Mouse (Mus musculus) neural tube, embryonic 12.5 days (tissue): ENCODE data around the gene Bbox1. TPM values are rescaled to one million over a fixed set of nuclear protein-coding genes. Genes with fewer than 3 reads are reported as not detected.
A peak's percentile ranks its signal among the peaks of the same experiment; 100 is the strongest.

Experiments used
- ATAC-seq: fragments of 200-750 bp; cut with Nextera tagmentation; 2 replicates; pipeline ENCODE4 v1.8.0; 2017; ENCODE audit warnings: low read depth, mild to moderate bottlenecking, moderate TSS enrichment, moderate library complexity; ENCODE audit not compliant: low FRiP score
- H3K27ac ChIP-seq: fragments of 300-500 bp; sonication (generic); 2 replicates; pipeline ENCODE4 v1.5.1; 2016
- H3K27me3 ChIP-seq: fragments of 300-500 bp; sonication (generic); replicated peaks from 2 replicates; pipeline ENCODE4 v1.6.1; 2016; ENCODE audit warnings: mild to moderate bottlenecking
- H3K36me3 ChIP-seq: fragments of 300-500 bp; sonication (generic); 2 replicates; pipeline ENCODE4 v1.6.1; 2016; ENCODE audit warnings: mild to moderate bottlenecking
- H3K4me1 ChIP-seq: fragments of 300-500 bp; sonication (generic); 2 replicates; pipeline ENCODE4 v1.6.1; 2016
- H3K4me2 ChIP-seq: fragments of 300-500 bp; sonication (generic); replicated peaks from 2 replicates; pipeline ENCODE4 v1.6.1; 2016; ENCODE audit warnings: mild to moderate bottlenecking
- H3K4me3 ChIP-seq: fragments of 300-500 bp; sonication (generic); 2 replicates; pipeline ENCODE4 v1.5.1; 2016
- H3K9ac ChIP-seq: fragments of 300-500 bp; sonication (generic); 2 replicates; pipeline ENCODE4 v1.6.1; 2016; ENCODE audit warnings: mild to moderate bottlenecking
- H3K9me3 ChIP-seq: fragments of 300-500 bp; sonication (generic); 2 replicates; pipeline ENCODE4 v1.6.1; 2016; ENCODE audit warnings: mild to moderate bottlenecking
- WGBS: fragments of 180-500 bp; shearing (Covaris S2); methylation state at CpG from one replicate; pipeline ENCODE4 v1.1.7; 2016; 5-methylcytosine and 5-hydroxymethylcytosine counted together
- polyA plus RNA-seq: library from polyadenylated mRNA; unstranded; fragments of >200 nt; fragmentation: Nextera tagmentation; extraction: Ambion mirVana; gene quantifications from 2 replicates; pipeline ENCODE4 v1.2.1, GENCODE M21; 2016

The Bbox1 gene
- polyA plus RNA-seq, 1 experiment from 2014 or later: not detected

GRCm38 (mm10) chr2:110230753-110231152 is 83.6 kb downstream of the Bbox1 start:
- Histone ChIP-seq H3K9me3 (no peaks in the 10 kb centered on the region), H3K36me3 (no peaks in the 10 kb centered on the region), H3K27me3 (no peaks in the 10 kb centered on the region), H3K4me3 (no peak overlapping the region), H3K4me1 (no peaks in the 10 kb centered on the region; the same call in 1 of the 2 replicates), H3K27ac (no peak overlapping the region), H3K4me2 (no peak overlapping the region), H3K9ac (no peak overlapping the region)
- 75% methylated on average over 4 of the region's 4 CpGs for WGBS
- no peak for ATAC-seq

GRCm38 (mm10) chr2:110229143-110230087 is 84.9 kb downstream of the Bbox1 start:
- no peaks in the 10 kb centered on the region for H3K9me3 ChIP-seq
- H3K4me2 ChIP-seq: peak overlapping the region; percentile 39
- no peaks in the 10 kb centered on the region for H3K27me3 ChIP-seq
- H3K9ac ChIP-seq: 0 out of 2 replicates have a peak overlapping the region, but pooled peaks have one; percentile 33
- H3K4me1 ChIP-seq: no peaks in the 10 kb centered on the region; the same call in 1 of the 2 replicates
- WGBS: 40% methylated on average over 15 of the region's 15 CpGs
- ATAC-seq: peak; percentile 84
- no peak overlapping the region for H3K27ac ChIP-seq
- no peaks in the 10 kb centered on the region for H3K36me3 ChIP-seq
- no peak overlapping the region for H3K4me3 ChIP-seq

GRCm38 (mm10) chr2:110226421-110226820 is 87.9 kb downstream of the Bbox1 start:
- H3K9ac ChIP-seq: no peak overlapping the region
- no peak overlapping the region for H3K4me3 ChIP-seq
- H3K27me3 ChIP-seq: no peaks in the 10 kb centered on the region
- H3K27ac ChIP-seq: no peak overlapping the region
- H3K36me3 ChIP-seq: no peaks in the 10 kb centered on the region
- H3K9me3 ChIP-seq: no peaks in the 10 kb centered on the region
- H3K4me2 ChIP-seq: no peak overlapping the region
- no peaks in the 10 kb centered on the region; the same call in 1 of the 2 replicates for H3K4me1 ChIP-seq
- 54% methylated on average over 4 of the region's 4 CpGs for WGBS
- no peak for ATAC-seq

GRCm38 (mm10) chr2:110225969-110226368 is 88.4 kb downstream of the Bbox1 start:
- ATAC-seq: no peak
- H3K36me3 ChIP-seq: no peaks in the 10 kb centered on the region
- no peaks in the 10 kb centered on the region; the same call in 1 of the 2 replicates for H3K4me1 ChIP-seq
- H3K9me3 ChIP-seq: no peaks in the 10 kb centered on the region
- no peak overlapping the region for H3K4me3 ChIP-seq
- H3K4me2 ChIP-seq: no peak overlapping the region
- H3K27ac ChIP-seq: no peak overlapping the region
- H3K9ac ChIP-seq: no peak overlapping the region
- H3K27me3 ChIP-seq: no peaks in the 10 kb centered on the region

- no peak overlapping the region for H3K27ac ChIP-seq
- 87% methylated on average over 2 of the region's 2 CpGs for WGBS
- ATAC-seq: no peak
Observed at GRCm38 (mm10) chr2:110222793-110223192, 91.6 kb downstream of the Bbox1 start.

GRCm38 (mm10) chr2:110220492-110220891 is 93.9 kb downstream of the Bbox1 start:
- H3K9ac ChIP-seq: no peak overlapping the region
- no peak for ATAC-seq
- no peak overlapping the region for H3K4me2 ChIP-seq
- H3K27ac ChIP-seq: no peak overlapping the region
- no peaks in the 10 kb centered on the region for H3K9me3 ChIP-seq
- H3K27me3 ChIP-seq: no peaks in the 10 kb centered on the region
- H3K4me3 ChIP-seq: no peak overlapping the region
- 80% methylated on average over 1 of the region's 1 CpGs for WGBS
- H3K4me1 ChIP-seq: no peaks in the 10 kb centered on the region
- H3K36me3 ChIP-seq: no peaks in the 10 kb centered on the region

More at GRCm38 (mm10) chr2:110222793-110223192, 91.6 kb downstream of the Bbox1 start:
- H3K36me3 ChIP-seq: no peaks in the 10 kb centered on the region
- no peaks in the 10 kb centered on the region for H3K4me1 ChIP-seq
- no peak overlapping the region for H3K4me2 ChIP-seq
- H3K27me3 ChIP-seq: no peaks in the 10 kb centered on the region
- H3K9me3 ChIP-seq: no peaks in the 10 kb centered on the region
- no peak overlapping the region for H3K9ac ChIP-seq
- H3K4me3 ChIP-seq: no peak overlapping the region

GRCm38 (mm10) chr2:110215685-110216058 is 98.7 kb downstream of the Bbox1 start:
- no peak overlapping the region for H3K27ac ChIP-seq
- no peak overlapping the region for H3K4me2 ChIP-seq
- no peaks in the 10 kb centered on the region for H3K27me3 ChIP-seq
- H3K36me3 ChIP-seq: no peaks in the 10 kb centered on the region
- H3K9ac ChIP-seq: no peak overlapping the region
- 75% methylated on average over 3 of the region's 3 CpGs for WGBS
- no peak for ATAC-seq
- no peaks in the 10 kb centered on the region for H3K9me3 ChIP-seq
- H3K4me1 ChIP-seq: no peaks in the 10 kb centered on the region
- H3K4me3 ChIP-seq: no peak overlapping the region

- H3K27ac ChIP-seq: no peak overlapping the region
- H3K4me1 ChIP-seq: no peaks in the 10 kb centered on the region
- no peak overlapping the region for H3K4me3 ChIP-seq
- H3K4me2 ChIP-seq: no peak overlapping the region
- no peaks in the 10 kb centered on the region for H3K27me3 ChIP-seq
- no peaks in the 10 kb centered on the region for H3K36me3 ChIP-seq
- 62% methylated on average over 9 of the region's 9 CpGs for WGBS
- no peaks in the 10 kb centered on the region for H3K9me3 ChIP-seq
- H3K9ac ChIP-seq: no peak overlapping the region
- no peak for ATAC-seq
Observed at GRCm38 (mm10) chr2:110214991-110215684, 99.2 kb downstream of the Bbox1 start.

- Histone ChIP-seq H3K9me3 (no peaks in the 10 kb centered on the region), H3K4me1 (no peaks in the 10 kb centered on the region), H3K27me3 (no peaks in the 10 kb centered on the region), H3K4me3 (no peak overlapping the region), H3K4me2 (no peak overlapping the region), H3K27ac (no peak overlapping the region), H3K36me3 (no peaks in the 10 kb centered on the region), H3K9ac (no peak overlapping the region)
- ATAC-seq: no peak
- WGBS: 89% methylated on average over 4 of the region's 4 CpGs
Observed at GRCm38 (mm10) chr2:110214278-110214677, 100.1 kb downstream of the Bbox1 start.

Other genes starting within 250 kb of the Bbox1 start
- 32.7 and 33.6 TPM in 2 replicates for gene Fibin, start 48.6 kb upstream of the Bbox1 start, polyA plus RNA-seq